10 mouse cellular contexts compared by ENCODE assay signal in genomic region chr7:36975475-36975874, GRCm38 (mm10).
A peak's percentile ranks its signal among the peaks of the same experiment; 100 is the strongest.
DNase-seq lines count a peak whose midpoint lies in the region; ATAC-seq and TF ChIP-seq lines count a peak whose summit lies in the region.
"Had no signal": no experiment of that assay in that cellular context is flagged by ENCODE, and none has a peak within 500 bp of the region (broad histone marks: within the 10 kb centered on the region; RNA-seq: fewer than 3 reads in every experiment).

No protein-coding gene starts in this region.

- TF ChIP-seq EP300 in stomach, postnatal 0 days (optimal IDR thresholded peaks at IDR 0.05), result no peak

- ATAC-seq in midbrain, embryonic 11.5 days (ENCODE audit: low FRiP score), result peak; percentile 35; the same call in 1 of the 2 replicates
- ATAC-seq in midbrain, embryonic 15.5 days (replicated peaks), result no peak
- ATAC-seq in stomach, postnatal 0 days (ENCODE audit: low FRiP score, low TSS enrichment), result no peak

- intact Hi-C loops in heart, postnatal 36 days (cut with DNase I), result loop anchor here (2.0 to 10.0 kb wide), 4 partner anchors 191 to 1073 kb away; no protein-coding TSS in a partner anchor

- peak; percentile 13 to 39 for DNase-seq in heart, adult 18-20 months
- no peak for DNase-seq in heart, adult 9 months (ENCODE audit: low spot score in 2 of 2)
- DNase-seq in midbrain, embryonic 11.5 days (ENCODE audit: low spot score, missing footprints), result no peak
- peak; percentile 7 to 9 for DNase-seq in heart, postnatal 36 days
- no peak for DNase-seq in stomach, postnatal 0 days (ENCODE audit: low spot score)
- no peak for DNase-seq in thymus, postnatal 14 days
- no peak for DNase-seq in urinary bladder, adult 18-20 months (ENCODE audit: low spot score in 2 of 2)

- no peak overlapping the region for H3K4me3 ChIP-seq in midbrain, embryonic 11.5 days (ENCODE audit: low read depth, low read length)
- H3K4me3 ChIP-seq in midbrain, embryonic 15.5 days, result no peak overlapping the region
- H3K4me3 ChIP-seq in stomach, postnatal 0 days (ENCODE audit: low read depth, low read length), result no peak overlapping the region
- H3K4me3 ChIP-seq: limb, embryonic 15.5 days had no signal

- H3K36me3 ChIP-seq in midbrain, embryonic 11.5 days (ENCODE audit: control insufficient read depth, insufficient read depth, low read length), result no peaks in the 10 kb centered on the region
- H3K36me3 ChIP-seq in midbrain, embryonic 15.5 days (replicated peaks), result no peaks in the 10 kb centered on the region
- no peaks in the 10 kb centered on the region for H3K36me3 ChIP-seq in stomach, postnatal 0 days (ENCODE audit: control insufficient read depth, insufficient read depth, low read length)
- H3K36me3 ChIP-seq: G1E; limb, embryonic 15.5 days had no signal

- no peak overlapping the region for H3K9ac ChIP-seq in midbrain, embryonic 11.5 days (ENCODE audit: low read length)
- no peak overlapping the region for H3K9ac ChIP-seq in midbrain, embryonic 15.5 days
- H3K9ac ChIP-seq in stomach, postnatal 0 days (ENCODE audit: low read length), result no peak overlapping the region
- H3K9ac ChIP-seq: limb, embryonic 15.5 days had no signal

- H3K4me2 ChIP-seq in midbrain, embryonic 11.5 days, result no peak overlapping the region
- no peak overlapping the region for H3K4me2 ChIP-seq in midbrain, embryonic 15.5 days
- H3K4me2 ChIP-seq in stomach, postnatal 0 days (replicated peaks; ENCODE audit: low read depth), result no peak overlapping the region
- H3K4me2 ChIP-seq: limb, embryonic 15.5 days had no signal

- WGBS in midbrain, embryonic 11.5 days, result 25% methylated on average over 5 of the region's 5 CpGs
- 16% methylated on average over 5 of the region's 5 CpGs for WGBS in midbrain, embryonic 15.5 days
- 18% methylated on average over 5 of the region's 5 CpGs for WGBS in stomach, postnatal 0 days

- no peaks in the 10 kb centered on the region for H3K9me3 ChIP-seq in midbrain, embryonic 11.5 days (ENCODE audit: control insufficient read depth, low read length)
- H3K9me3 ChIP-seq in midbrain, embryonic 15.5 days, result no peaks in the 10 kb centered on the region
- no peaks in the 10 kb centered on the region for H3K9me3 ChIP-seq in stomach, postnatal 0 days (ENCODE audit: control insufficient read depth, low read length)
- H3K9me3 ChIP-seq: limb, embryonic 15.5 days had no signal

- H3K27ac ChIP-seq in midbrain, embryonic 11.5 days (ENCODE audit: low read depth, low read length), result no peak overlapping the region
- no peak overlapping the region for H3K27ac ChIP-seq in midbrain, embryonic 15.5 days
- no peak overlapping the region for H3K27ac ChIP-seq in stomach, postnatal 0 days (replicated peaks)
- H3K27ac ChIP-seq: limb, embryonic 15.5 days had no signal

- H3K4me1 ChIP-seq in midbrain, embryonic 11.5 days (ENCODE audit: control insufficient read depth, insufficient read depth, low read length), result peaks cover 4% of the 10 kb centered on the region
- peaks cover 9% of the 10 kb centered on the region for H3K4me1 ChIP-seq in midbrain, embryonic 15.5 days
- no peaks in the 10 kb centered on the region for H3K4me1 ChIP-seq in stomach, postnatal 0 days (replicated peaks; ENCODE audit: control insufficient read depth, insufficient read depth)

- peak; percentile 70 for TF ChIP-seq CTCF in stomach, postnatal 0 days (IDR thresholded peaks at IDR 0.05; ENCODE audit: low read depth)

- H3K27me3 ChIP-seq in midbrain, embryonic 11.5 days (ENCODE audit: control insufficient read depth, insufficient read depth, low read length), result no peaks in the 10 kb centered on the region; the same call in 1 of the 2 replicates
- H3K27me3 ChIP-seq in midbrain, embryonic 15.5 days (replicated peaks), result no peaks in the 10 kb centered on the region
- H3K27me3 ChIP-seq in stomach, postnatal 0 days (ENCODE audit: control insufficient read depth, insufficient read depth, low read length), result no peaks in the 10 kb centered on the region
- H3K27me3 ChIP-seq: limb, embryonic 15.5 days had no signal

Comparison
In these comparisons a context has a peak if more than half of its experiments do, and no peak if none do; other contexts are left out.
1. DNase-seq: peak in heart, adult 18-20 months (2 of 2) and heart, postnatal 36 days (2 of 2); none in heart, adult 9 months (0 of 2), midbrain, embryonic 11.5 days (single experiment), stomach, postnatal 0 days (single experiment), thymus, postnatal 14 days (single experiment) and urinary bladder, adult 18-20 months (0 of 2).